Mouse (Mus musculus): ENCODE measurements around the gene Crbn. TPM values are rescaled to one million over a fixed set of nuclear protein-coding genes. Genes with fewer than 3 reads are reported as not detected.

The Crbn gene
- 25.5 and 26.6 TPM in 2 replicates for polyA plus RNA-seq (2015; fragmentation: Nextera tagmentation; extraction: Ambion mirVana)

DNA sequence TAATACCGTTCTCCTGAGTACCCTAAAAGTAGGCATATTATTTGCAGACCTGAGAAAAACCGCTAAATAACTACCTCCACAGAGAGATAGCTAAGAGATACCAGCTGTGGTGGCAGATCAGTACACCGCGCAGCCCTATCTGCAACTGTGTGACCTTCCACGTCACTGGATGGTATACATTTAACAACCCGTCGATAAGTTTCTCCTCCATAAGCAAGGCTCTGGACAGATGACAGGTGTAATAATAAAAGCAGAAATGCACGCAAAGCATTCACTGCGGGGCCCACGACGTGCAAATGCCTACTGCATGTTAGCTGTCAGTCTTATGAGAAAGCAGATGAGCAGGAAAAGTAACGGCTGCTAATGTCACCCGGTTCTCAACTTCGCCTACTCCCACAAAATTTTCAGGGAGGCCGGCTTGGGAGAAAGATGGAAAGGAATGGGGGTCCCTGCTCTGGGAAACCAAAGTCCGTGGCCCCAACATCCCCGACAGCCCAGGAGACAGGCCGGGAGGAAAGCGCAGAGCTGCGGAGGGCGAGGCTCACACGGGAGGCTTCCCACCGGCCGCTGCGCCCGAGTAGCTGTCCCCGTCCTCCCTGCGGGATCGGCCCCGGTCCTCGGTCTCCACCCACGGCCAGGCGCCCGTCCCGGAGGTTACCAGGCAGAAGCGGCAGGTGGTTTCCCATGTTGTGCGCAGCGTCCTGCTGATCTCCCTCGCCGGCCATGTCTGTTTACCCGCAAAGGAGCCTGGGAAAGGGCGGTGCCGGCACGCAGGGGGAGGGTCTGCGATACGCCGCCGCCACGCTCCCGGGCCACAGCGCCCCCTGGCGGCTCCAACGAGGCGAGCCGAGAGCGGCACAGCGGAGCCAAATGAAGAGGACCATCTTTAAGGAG, at the start of gene Crbn:
Crbn (minus strand) TSS at position 745 of the 894 bp plus-strand sequence.

DNA sequence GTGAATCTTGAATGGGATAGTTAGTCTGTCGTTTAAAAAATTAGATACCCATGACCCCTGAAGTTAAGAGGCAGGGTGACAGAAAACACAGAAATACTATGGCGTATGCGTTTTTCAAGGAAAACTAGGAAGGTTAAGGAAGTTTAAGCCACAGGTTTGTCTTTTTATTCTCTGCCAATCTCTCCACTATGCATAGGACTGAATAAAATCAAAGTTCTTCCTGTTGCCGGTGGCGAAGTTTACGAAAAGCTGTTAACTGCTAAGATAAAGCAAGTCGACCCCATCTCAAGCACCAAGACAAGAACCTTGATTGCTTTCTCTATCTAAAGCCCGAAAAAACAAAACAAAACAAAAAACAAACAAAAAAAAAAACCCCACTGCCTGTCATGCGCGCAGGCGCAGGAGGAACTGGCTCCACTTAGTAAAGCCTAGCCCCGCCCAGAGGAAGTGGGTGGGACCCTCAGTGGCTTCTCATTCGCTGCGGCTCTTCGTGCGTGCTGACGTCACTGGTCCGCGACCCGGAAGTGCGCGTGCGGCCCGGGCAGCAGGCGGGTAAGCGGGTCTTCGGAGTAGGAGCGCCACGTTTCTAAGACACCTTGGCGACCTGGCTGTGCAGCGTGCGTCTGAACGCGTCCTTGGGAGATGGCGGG, 31.1 kb downstream of the Crbn start, which contains the start of gene Trnt1:
Trnt1 (plus strand) TSS at position 481 of the 650 bp plus-strand sequence.

DNA sequence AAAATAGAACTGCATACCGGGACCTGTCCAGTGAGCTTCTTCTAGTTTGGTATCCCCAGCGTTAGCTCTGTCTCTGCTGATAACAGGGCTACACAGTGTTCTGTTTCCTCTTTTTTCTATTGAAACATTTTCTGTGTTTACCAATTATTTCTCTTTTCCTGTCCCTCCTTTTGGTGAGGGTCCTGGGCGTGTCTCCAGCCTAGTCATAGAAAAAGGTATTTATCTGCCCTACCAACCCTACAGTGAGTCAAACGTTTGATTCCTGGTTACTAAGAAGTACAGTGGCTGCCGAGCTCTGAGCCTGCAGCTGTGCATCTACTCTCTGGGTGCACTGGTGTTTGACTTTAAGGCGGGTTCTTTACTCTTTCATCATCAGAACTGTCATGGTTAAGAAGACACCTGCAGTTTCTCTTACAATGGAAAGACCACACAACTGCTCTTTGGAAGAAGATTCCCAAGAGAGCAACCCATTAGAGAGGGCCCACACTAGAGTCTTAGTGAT, 50.9 kb downstream of the Crbn start, which contains the start of gene Il5ra:
Il5ra (minus strand) TSS at position 151 of the 502 bp plus-strand sequence.

Other genes starting within 250 kb of the Crbn start
- gene Il5ra, start 51.0 kb downstream of the Crbn start, polyA plus RNA-seq (2015; fragmentation: Nextera tagmentation; extraction: Ambion mirVana): 0.19 and 0.56 TPM in 2 replicates
- 43.5 and 45.4 TPM in 2 replicates for gene Trnt1, start 31.0 kb downstream of the Crbn start, polyA plus RNA-seq (2015; fragmentation: Nextera tagmentation; extraction: Ambion mirVana)